Mouse (Mus musculus) CH12.LX (cell line): Measurements from ENCODE around the gene Copb2. TPM values are rescaled to one million over a fixed set of nuclear protein-coding genes. Genes with fewer than 3 reads are reported as not detected.

Source experiments
- DNase-seq: peaks from one replicate; pipeline ENCODE4 v3.0.0-alpha.2; 2013; ENCODE audit errors: extremely low read depth
- H3K27ac ChIP-seq: 2 replicates; pipeline ENCODE4 v1.5.1; 2012; ENCODE audit warnings: low read depth, mild to moderate bottlenecking, control low read depth, moderate library complexity; ENCODE audit not compliant: insufficient read depth
- H3K27me3 ChIP-seq: replicated peaks from 2 replicates; pipeline ENCODE3; 2012; ENCODE audit warnings: inconsistent platforms
- H3K36me3 ChIP-seq, 2 experiments: replicated peaks in 1 of 2; 2 replicates each; pipeline versions ENCODE3 to v1.6.1; 2012; ENCODE audit warnings: inconsistent platforms in 1 of 2, low read length in 1 of 2, mild to moderate bottlenecking in 1 of 2, mixed read lengths in 1 of 2, moderate library complexity in 1 of 2; ENCODE audit not compliant: control insufficient read depth in 1 of 2, insufficient read depth in 1 of 2
- H3K4me1 ChIP-seq, 2 experiments: 2 replicates each; pipeline ENCODE4 v1.6.1; 2012; ENCODE audit warnings: inconsistent platforms in 1 of 2, moderate library complexity in 1 of 2; ENCODE audit not compliant: insufficient read depth in 2 of 2, control insufficient read depth in 1 of 2
- H3K4me2 ChIP-seq: 2 replicates; pipeline ENCODE4 v1.6.1; 2012; ENCODE audit warnings: low read depth, mild to moderate bottlenecking, control low read depth; ENCODE audit not compliant: poor library complexity, insufficient read depth, severe bottlenecking
- H3K4me3 ChIP-seq, 3 experiments: fragments of 150-350 bp in 1 of 3; sonication (generic) in 1 of 3; replicated peaks in 1 of 3; 2 replicates each; pipeline versions ENCODE3 to v1.5.1; 2011 to 2012; ENCODE audit warnings: low read depth in 2 of 3, low read length in 2 of 3, mild to moderate bottlenecking in 2 of 3, moderate library complexity in 2 of 3, control low read depth in 1 of 3, improper control_type of control experiment in 1 of 3, inconsistent platforms in 1 of 3, mixed read lengths in 1 of 3; ENCODE audit not compliant: poor library complexity in 1 of 3
- H3K79me2 ChIP-seq: replicated peaks from 2 replicates; pipeline ENCODE4 v1.6.1; 2012; ENCODE audit warnings: mild to moderate bottlenecking, moderate library complexity; ENCODE audit not compliant: control insufficient read depth, poor library complexity, insufficient read depth, severe bottlenecking; ENCODE audit errors: extremely low read depth
- H3K9ac ChIP-seq: 2 replicates; pipeline ENCODE4 v1.6.1; 2012; ENCODE audit warnings: low read depth, mild to moderate bottlenecking, control low read depth, moderate library complexity; ENCODE audit not compliant: insufficient read depth
- H3K9me3 ChIP-seq: replicated peaks from 2 replicates; pipeline ENCODE3; 2012; ENCODE audit warnings: low read length, inconsistent platforms, mixed read lengths
- CHD1 ChIP-seq: IDR thresholded peaks from 2 replicates; pipeline ENCODE4 v1.6.1; 2012; ENCODE audit warnings: low read depth, low read length, improper control_type of control experiment, inconsistent platforms
- CTCF ChIP-seq, 2 experiments: IDR thresholded peaks in 1 of 2; conservative IDR thresholded peaks in 1 of 2; 2 replicates each; pipeline ENCODE4 v1.5.1; 2011 to 2012; ENCODE audit warnings: low read depth in 2 of 2, low read length in 2 of 2, improper control_type of control experiment in 1 of 2, inconsistent platforms in 1 of 2, mild to moderate bottlenecking in 1 of 2, moderate library complexity in 1 of 2
- ETS1 ChIP-seq: conservative IDR thresholded peaks from 2 replicates; pipeline ENCODE4 v1.6.1; 2012; ENCODE audit warnings: low read depth, mild to moderate bottlenecking, inconsistent platforms, low read length, improper control_type of control experiment, moderate library complexity
- HCFC1 ChIP-seq: IDR thresholded peaks from 2 replicates; pipeline ENCODE4 v1.6.1; 2012; ENCODE audit warnings: low read depth, mild to moderate bottlenecking, inconsistent platforms, low read length, improper control_type of control experiment
- JUN ChIP-seq: IDR thresholded peaks from 2 replicates; pipeline ENCODE4 v1.6.1; 2011; ENCODE audit warnings: low read depth, mild to moderate bottlenecking, low read length, improper control_type of control experiment, moderate library complexity; ENCODE audit not compliant: insufficient read depth
- MAFK ChIP-seq: IDR thresholded peaks from 2 replicates; pipeline ENCODE4 v1.6.1; 2011; ENCODE audit warnings: low read length, improper control_type of control experiment; ENCODE audit not compliant: insufficient replicate concordance
- MEF2A ChIP-seq: IDR thresholded peaks from 2 replicates; pipeline ENCODE4 v1.6.1; 2014; ENCODE audit warnings: low read depth, mild to moderate bottlenecking, inconsistent platforms, low read length, improper control_type of control experiment, borderline replicate concordance
- MXI1 ChIP-seq: IDR thresholded peaks from 2 replicates; pipeline ENCODE4 v1.6.1; 2011; ENCODE audit warnings: mild to moderate bottlenecking, low read depth, low read length, improper control_type of control experiment
- MYC ChIP-seq: IDR thresholded peaks from 2 replicates; pipeline ENCODE4 v1.6.1; 2011; ENCODE audit warnings: low read depth, mild to moderate bottlenecking, improper control_type of control experiment, low read length
- NELFE ChIP-seq: IDR thresholded peaks from 2 replicates; pipeline ENCODE4 v1.6.1; 2011; ENCODE audit warnings: low read depth, low read length, improper control_type of control experiment
- NRF1 ChIP-seq: IDR thresholded peaks from 2 replicates; pipeline ENCODE4 v1.6.1; 2014; ENCODE audit warnings: low read depth, mild to moderate bottlenecking, inconsistent platforms, low read length, improper control_type of control experiment, moderate library complexity
- PAX5 ChIP-seq: IDR thresholded peaks from 2 replicates; pipeline ENCODE4 v1.6.1; 2012; ENCODE audit warnings: low read length, inconsistent platforms, mixed read lengths
- POLR2AphosphoS2 ChIP-seq: IDR thresholded peaks from 2 replicates; pipeline ENCODE4 v1.6.1; 2011; ENCODE audit warnings: low read depth, low read length, improper control_type of control experiment
- RAD21 ChIP-seq: IDR thresholded peaks from 2 replicates; pipeline ENCODE4 v1.6.1; 2011; ENCODE audit warnings: low read depth, mild to moderate bottlenecking, low read length, improper control_type of control experiment, moderate library complexity
- RCOR1 ChIP-seq: conservative IDR thresholded peaks from 2 replicates; pipeline ENCODE4 v1.6.1; 2012; ENCODE audit warnings: low read depth, mild to moderate bottlenecking, inconsistent platforms, low read length, improper control_type of control experiment
- SIN3A ChIP-seq: IDR thresholded peaks from 2 replicates; pipeline ENCODE4 v1.6.1; 2012; ENCODE audit warnings: low read length, improper control_type of control experiment, inconsistent platforms
- SMC3 ChIP-seq: IDR thresholded peaks from 2 replicates; pipeline ENCODE4 v1.6.1; 2011; ENCODE audit warnings: low read depth, low read length, improper control_type of control experiment
- TBP ChIP-seq: conservative IDR thresholded peaks from 2 replicates; pipeline ENCODE4 v1.6.1; 2011; ENCODE audit warnings: low read depth, low read length, improper control_type of control experiment
- ZC3H11A ChIP-seq: IDR thresholded peaks from 2 replicates; pipeline ENCODE4 v1.6.1; 2012; ENCODE audit warnings: low read depth, mild to moderate bottlenecking, inconsistent platforms, low read length, improper control_type of control experiment
- ZMIZ1 ChIP-seq: IDR thresholded peaks from 2 replicates; pipeline ENCODE4 v1.6.1; 2012; ENCODE audit warnings: low read depth, mild to moderate bottlenecking, inconsistent platforms, low read length, improper control_type of control experiment
- ZNF384 ChIP-seq: IDR thresholded peaks from 2 replicates; pipeline ENCODE4 v1.6.1; 2012; ENCODE audit warnings: low read depth, low read length, improper control_type of control experiment, inconsistent platforms
- dilution Hi-C: fragments of 300-500 bp; cut with MboI; formaldehyde crosslinking; loops from 2 replicates; pipeline ENCODE4 v1.14.3; 2020; ENCODE audit warnings: low sequenced_read_pairs; ENCODE audit not compliant: extremely low pct_unique_long_range_greater_than_20kb, extremely low pct_ligation_motif_present
- in situ Hi-C: fragments of 300-500 bp; cut with MboI; formaldehyde crosslinking; loops from 3 replicates; pipeline ENCODE4 v1.14.3; 2019; ENCODE audit warnings: low sequenced_read_pairs, low pct_ligation_motif_present, low pct_unique_long_range_greater_than_20kb, mixed read lengths
- polyA plus RNA-seq: library from polyadenylated mRNA; unstranded; fragments of >175 nt; gene quantifications from 2 replicates; pipeline ENCODE4 v1.2.1, GENCODE M21; 2012; ENCODE audit warnings: low read depth; ENCODE audit not compliant: insufficient read length
- total RNA-seq, 2 experiments: library from RNA; depleted of rRNA; stranded (reverse); fragments of 300-350 nt in 1 of 2; fragments of >200 nt in 1 of 2; gene quantifications; 2 replicates each; pipeline ENCODE4 v1.2.3; 2012 to 2014

Copb2 gene
- total and polyA plus RNA-seq, 3 experiments = 92.8 to 122 (median 106) TPM

DNA sequence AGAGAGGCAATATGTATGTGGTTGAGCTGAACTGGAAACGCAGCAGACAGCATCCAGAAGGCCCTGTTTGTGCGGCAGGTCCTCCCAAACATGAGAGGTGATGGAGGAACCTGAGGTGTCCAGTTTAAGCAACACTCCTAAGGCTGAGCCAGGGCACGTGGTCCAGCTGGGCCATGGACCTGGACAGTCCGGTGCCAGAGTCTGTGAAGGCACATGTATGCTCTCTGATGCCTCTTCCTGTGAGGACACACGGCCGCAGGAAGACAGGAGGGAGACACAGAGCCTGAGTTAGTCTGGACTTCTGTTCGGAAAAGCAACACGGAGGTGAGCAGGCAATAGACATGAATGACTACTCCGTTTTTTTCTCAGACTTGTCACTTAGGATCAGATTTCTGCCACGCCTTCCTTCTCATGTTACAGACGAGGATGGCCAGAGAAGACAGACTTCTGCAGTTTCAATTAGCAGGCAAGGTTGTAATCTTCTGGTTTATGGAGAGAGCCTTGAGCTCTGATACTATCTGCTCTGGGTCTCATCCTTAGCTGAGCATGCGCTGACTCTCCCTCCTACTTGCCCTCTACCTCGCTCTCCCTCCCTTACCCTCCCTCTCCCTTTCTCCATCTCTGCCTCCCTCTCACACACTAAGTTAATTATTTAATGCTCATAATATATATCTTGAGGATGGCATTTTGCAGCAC, 25.4 kb upstream of the Copb2 start:
- dilution Hi-C loops = no loop called here
- Histone ChIP-seq H3K4me1 (no peaks in the 10 kb centered on the region), H3K27me3 (peaks cover 2% of the 10 kb centered on the region), H3K79me2 (no peaks in the 10 kb centered on the region), H3K9me3 (no peaks in the 10 kb centered on the region), H3K4me3 (no peak overlapping the region), H3K36me3 (no peaks in the 10 kb centered on the region), H3K4me2 (no peak overlapping the region), H3K27ac (no peak overlapping the region), H3K9ac (no peak overlapping the region)
- DNase-seq = no peak
- no peak for TF ChIP-seq RCOR1
- TF ChIP-seq MEF2A = no peak
- no peak for TF ChIP-seq NELFE
- TF ChIP-seq MYC = no peak
- TF ChIP-seq SIN3A = no peak
- TF ChIP-seq ETS1 = no peak
- TF ChIP-seq SMC3 = no peak
- TF ChIP-seq ZNF384 = no peak
- no peak for TF ChIP-seq ZMIZ1
- TF ChIP-seq CHD1 = no peak
- TF ChIP-seq RAD21 = no peak
- no peak for TF ChIP-seq POLR2AphosphoS2
- TF ChIP-seq MAFK = no peak
- in situ Hi-C loops = no loop called here

- no peak overlapping the region for H3K27ac ChIP-seq
- peak; percentile 63 for DNase-seq
- H3K9me3 ChIP-seq = no peaks in the 10 kb centered on the region
- no peaks in the 10 kb centered on the region for H3K36me3 ChIP-seq
- no peaks in the 10 kb centered on the region for H3K79me2 ChIP-seq
- no peak overlapping the region for H3K4me2 ChIP-seq
- no peak overlapping the region for H3K9ac ChIP-seq
- no peak for TF ChIP-seq JUN
- peak; percentile 52 to 88; a peak in 3 of 4 replicates for TF ChIP-seq CTCF (conservative IDR thresholded peaks at IDR 0.05 in 1 of 2, IDR thresholded peaks at IDR 0.05 in 1 of 2; ENCODE audit: low read depth in 2 of 2, low read length in 2 of 2)
- TF ChIP-seq MXI1 = no peak
- peak; percentile 57 for TF ChIP-seq ZC3H11A
- no peak for TF ChIP-seq TBP
- no peak for TF ChIP-seq NRF1
- TF ChIP-seq SMC3 = peak; percentile 84
- TF ChIP-seq MAFK = no peak
- TF ChIP-seq ZNF384 = no peak
- TF ChIP-seq HCFC1 = no peak
- TF ChIP-seq RAD21 = peak; percentile 93
- TF ChIP-seq PAX5 = no peak
- H3K4me3 ChIP-seq = no peak overlapping the region
- H3K27me3 ChIP-seq = peaks cover 2% of the 10 kb centered on the region
- dilution Hi-C loops (no loop called here), in situ Hi-C loops (no loop called here)
- H3K4me1 ChIP-seq = no peaks in the 10 kb centered on the region
Observed at GRCm38 (mm10) chr9:98538713-98539360, 24.7 kb upstream of the Copb2 start.
